Mouse (Mus musculus) layer of hippocampus, adult 8-10 months (tissue): ENCODE data around the gene Ap2a2. TPM values are rescaled to one million over a fixed set of nuclear protein-coding genes. Genes with fewer than 3 reads are reported as not detected.
"Not testable (repeated sequence)": the region's sequence is repeated elsewhere in the genome, so short reads cannot be mapped to it uniquely, and the experiment has no call there.

Experiments
- DNase-seq, 2 experiments: peaks; one replicate each; pipeline ENCODE4 v3.0.0; 2022; ENCODE audit warnings: low spot score in 2 of 2
- microRNA-seq, 2 experiments: library from miRNA; unstranded; fragments of <30 nt; microRNA quantifications; one replicate each; pipeline ENCODE4 v1.2.0; 2022
- total RNA-seq, 4 experiments: library from RNA; stranded (reverse); gene quantifications; 2 replicates each; pipeline ENCODE4 v1.2.4; 2022

Gene Ap2a2
- total RNA-seq, 4 experiments from 2014 or later, result 217 to 253 (median 230) TPM

GRCm38 (mm10) chr7:141660346-141660745 is 98.4 kb downstream of the Ap2a2 start:
- no peak for DNase-seq

GRCm38 (mm10) chr7:141661481-141661880 is 99.5 kb downstream of the Ap2a2 start:
- no peak for DNase-seq

DNA sequence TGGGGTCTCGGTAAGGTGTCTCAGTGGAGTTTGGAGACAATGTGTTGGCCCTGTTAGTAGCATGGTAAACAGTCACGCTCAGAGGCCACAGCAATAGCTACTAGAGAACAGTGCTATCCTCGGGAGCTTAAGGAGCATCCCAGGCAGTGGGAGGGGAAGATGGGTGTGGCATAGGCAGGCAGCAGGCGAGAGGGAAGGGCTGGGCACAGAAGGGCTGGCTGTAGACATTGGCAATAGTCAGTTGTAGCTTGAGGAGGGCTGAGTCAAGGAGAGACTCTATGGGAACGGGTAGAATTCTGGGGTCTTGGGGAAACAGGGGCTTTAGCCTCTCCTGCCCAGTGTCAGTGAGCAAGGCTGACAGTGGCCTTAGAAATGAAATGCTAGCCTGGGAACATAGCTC is 100.2 kb downstream of the Ap2a2 start:
- DNase-seq, result no peak

DNA sequence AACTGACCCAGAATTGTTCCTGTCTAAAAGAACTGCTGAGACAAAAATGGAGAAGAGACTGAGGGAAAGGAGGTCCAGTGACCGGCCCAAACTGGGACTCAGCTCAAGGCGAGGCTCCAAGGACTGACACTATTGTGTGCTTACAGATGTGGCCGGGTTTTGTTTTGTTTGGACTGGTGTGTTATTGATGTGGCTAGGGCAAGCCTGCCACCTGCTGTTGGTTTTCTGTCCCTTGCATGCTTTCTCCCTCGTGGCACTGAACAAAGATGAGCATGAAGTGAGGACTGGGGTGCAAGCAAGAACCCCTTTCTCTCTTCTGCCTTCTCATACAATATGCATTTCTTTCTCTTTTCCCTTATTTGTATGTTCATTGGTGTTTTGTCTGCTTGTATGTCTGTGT is 104.2 kb downstream of the Ap2a2 start:
- DNase-seq, result peak in 1 of 2 experiments; percentile 40

DNA sequence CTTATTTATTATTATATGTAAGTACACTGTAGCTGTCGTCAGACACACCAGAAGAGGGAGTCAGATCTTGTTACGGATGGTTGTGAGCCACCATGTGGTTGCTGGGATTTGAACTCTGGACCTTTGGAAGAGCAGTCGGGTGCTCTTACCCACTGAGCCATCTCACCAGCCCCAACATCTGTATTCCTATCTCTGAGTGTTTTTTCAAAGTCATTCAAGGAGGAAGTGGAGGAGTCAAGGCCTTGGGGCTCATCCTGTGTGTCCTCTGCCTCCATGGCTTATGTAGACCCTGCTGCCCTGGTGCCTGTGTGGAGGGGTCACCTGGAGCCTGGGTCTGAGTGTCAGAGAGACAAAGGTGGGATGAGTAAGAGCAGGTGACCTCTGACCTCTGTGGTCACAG is 107.1 kb downstream of the Ap2a2 start:
- DNase-seq, result not testable (repeated sequence)

DNA sequence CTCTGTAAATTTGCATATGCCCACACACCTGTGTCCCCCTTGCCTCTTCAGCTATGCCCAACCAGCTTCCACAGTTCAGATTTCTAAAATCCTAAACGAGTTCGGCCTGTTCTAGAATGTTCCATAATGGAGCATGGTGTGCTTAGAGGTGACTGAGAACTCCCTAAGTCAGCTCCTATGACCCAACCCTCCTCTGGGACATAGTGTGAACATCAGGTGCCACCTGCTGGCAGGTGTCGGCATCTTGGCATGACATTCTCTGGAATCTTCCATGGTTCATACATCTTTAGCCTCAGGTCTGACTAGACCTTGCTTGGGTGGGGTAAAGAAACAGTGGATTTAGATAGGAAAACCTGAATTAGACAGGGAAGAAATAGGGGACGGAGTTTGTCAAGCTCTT is 109.0 kb downstream of the Ap2a2 start:
- DNase-seq, result no peak

DNA sequence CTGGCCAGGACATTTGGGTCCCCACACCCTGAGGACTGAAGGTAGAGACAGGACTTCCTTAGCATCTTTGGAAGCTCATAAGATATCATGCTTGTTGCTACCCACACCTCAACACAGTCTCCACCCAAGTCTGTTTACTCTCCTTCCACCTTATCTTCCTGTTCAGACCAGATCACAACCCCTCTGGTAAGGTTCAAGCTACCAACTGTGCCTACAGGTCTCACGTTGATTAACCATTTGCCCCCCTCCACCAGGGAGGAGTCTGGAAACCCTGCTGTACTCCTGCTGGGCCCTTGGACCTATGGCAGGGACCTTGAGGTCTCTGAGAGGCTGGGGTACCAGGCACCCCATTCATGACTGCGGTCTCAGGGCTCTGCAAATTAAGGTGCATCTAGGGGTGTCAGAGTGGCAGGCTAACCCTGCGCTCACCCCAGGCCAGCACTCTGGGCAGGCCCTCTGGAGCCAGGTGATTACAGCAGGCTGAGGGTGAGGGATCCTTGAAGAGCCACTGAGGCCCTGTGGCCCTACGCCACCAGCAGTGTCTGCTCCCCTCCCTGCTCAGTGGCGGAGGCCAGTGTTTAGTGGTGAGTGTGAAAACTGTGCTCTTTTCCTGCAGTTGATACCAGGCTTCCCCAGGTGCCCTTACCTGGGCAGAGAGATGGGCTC is 109.8 kb downstream of the Ap2a2 start:
- DNase-seq, result no peak

GRCm38 (mm10) chr7:141678922-141679321 is 116.9 kb downstream of the Ap2a2 start:
- no peak for DNase-seq

Small RNA genes lying within 50 kb of the gene (microRNA-seq; reads per million reads assigned to microRNA genes)
- gene Mir7063, result 2.3 to 2.6 reads per million in 2 experiments

Other genes starting within 250 kb of the Ap2a2 start
- 10 to 100 TPM; 67.9 to 84.7 (median 78.5) TPM for gene Deaf1, start 234.5 kb upstream of the Ap2a2 start, total RNA-seq
- 10 to 100 TPM; 32.4 to 36.5 (median 34.7) TPM for gene Tmem80, start 234.4 kb upstream of the Ap2a2 start, total RNA-seq
- 1 to 10 TPM; 3.6 to 7.2 (median 6.4) TPM for gene Eps8l2, start 223.3 kb upstream of the Ap2a2 start, total RNA-seq
- 100 to 1,000 TPM; 107 to 127 (median 116) TPM for gene Taldo1, start 170.0 kb upstream of the Ap2a2 start, total RNA-seq
- 10 to 100 TPM; 36.8 to 41.3 (median 38.6) TPM for gene Gatd1, start 148.0 kb upstream of the Ap2a2 start, total RNA-seq
- 100 to 1,000 TPM; 248 to 286 (median 272) TPM for gene Cend1, start 132.7 kb upstream of the Ap2a2 start, total RNA-seq
- 100 to 1,000 TPM; 295 to 343 (median 318) TPM for gene Slc25a22, start 124.3 kb upstream of the Ap2a2 start, total RNA-seq
- gene Pidd1, start 118.1 kb upstream of the Ap2a2 start, total RNA-seq, result 1 to 10 TPM; 1.1 to 2.0 (median 1.5) TPM
- 100 to 1,000 TPM; 490 to 734 (median 578) TPM for gene Rplp2, start 114.8 kb upstream of the Ap2a2 start, total RNA-seq
- gene Pnpla2, start 107.0 kb upstream of the Ap2a2 start, total RNA-seq, result 10 to 100 TPM; 23.0 to 31.8 (median 24.3) TPM
- gene Cracr2b, start 101.1 kb upstream of the Ap2a2 start, total RNA-seq, result 1 to 10 TPM; 4.0 to 5.8 (median 4.9) TPM
- gene Cd151, start 94.8 kb upstream of the Ap2a2 start, total RNA-seq, result 10 to 100 TPM; 27.3 to 42.2 (median 32.0) TPM
- gene Polr2l, start 87.0 kb upstream of the Ap2a2 start, total RNA-seq, result 10 to 100 TPM; 32.4 to 40.6 (median 35.1) TPM
- 10 to 100 TPM; 14.7 to 38.7 (median 26.7) TPM for gene Tspan4, start 86.9 kb upstream of the Ap2a2 start, total RNA-seq
- gene Chid1, start 22.3 kb upstream of the Ap2a2 start, total RNA-seq, result 10 to 100 TPM; 74.8 to 80.6 (median 76.0) TPM
- gene Muc6, start 93.1 kb downstream of the Ap2a2 start, total RNA-seq, result not detected
- gene Muc2, start 128.2 kb downstream of the Ap2a2 start, total RNA-seq, result 1 to 10 TPM in 3 of 4 experiments, not detected in 1; 1.1 to 1.7 (median 1.2) TPM
- gene Muc5ac, start 226.8 kb downstream of the Ap2a2 start, total RNA-seq, result under 1 TPM in 1 of 4 experiments, not detected in 3; 0.04 TPM